Mouse (Mus musculus): ENCODE results near the gene Kansl2. TPM values are rescaled to one million over a fixed set of nuclear protein-coding genes. Genes with fewer than 3 reads are reported as not detected.

Kansl2 gene
- total and polyA plus RNA-seq, 2 experiments from 2014 or later = 58.7 to 73.1 TPM

- TF ChIP-seq EP300 (IDR thresholded peaks at IDR 0.05; ENCODE audit: low read depth) (no peak), CTCF (IDR thresholded peaks at IDR 0.05; ENCODE audit: low read depth) (no peak)
- Histone ChIP-seq H3K4me1 (ENCODE audit: control insufficient read depth, insufficient read depth) (peaks cover 7% of the 10 kb centered on the region), H3K4me2 (ENCODE audit: low read depth, low read length) (no peak overlapping the region), H3K9ac (replicated peaks; ENCODE audit: low read depth, low read length) (no peak overlapping the region), H3K4me3 (ENCODE audit: low read depth, low read length) (no peak overlapping the region), H3K27ac (ENCODE audit: low read depth) (no peak overlapping the region), H3K9me3 (replicated peaks; ENCODE audit: control insufficient read depth, low read length) (no peaks in the 10 kb centered on the region), H3K36me3 (replicated peaks; ENCODE audit: control insufficient read depth, insufficient read depth, low read length) (no peaks in the 10 kb centered on the region), H3K27me3 (ENCODE audit: control insufficient read depth, insufficient read depth, low read length) (no peaks in the 10 kb centered on the region)
- 67% methylated on average over 4 of the region's 4 CpGs for WGBS
- DNase-seq (ENCODE audit: low spot score) (no peak), ATAC-seq (ENCODE audit: insufficient read depth, low read depth) (no peak)
Observed at GRCm38 (mm10) chr15:98573293-98573692, 39.2 kb upstream of the Kansl2 start.

DNA sequence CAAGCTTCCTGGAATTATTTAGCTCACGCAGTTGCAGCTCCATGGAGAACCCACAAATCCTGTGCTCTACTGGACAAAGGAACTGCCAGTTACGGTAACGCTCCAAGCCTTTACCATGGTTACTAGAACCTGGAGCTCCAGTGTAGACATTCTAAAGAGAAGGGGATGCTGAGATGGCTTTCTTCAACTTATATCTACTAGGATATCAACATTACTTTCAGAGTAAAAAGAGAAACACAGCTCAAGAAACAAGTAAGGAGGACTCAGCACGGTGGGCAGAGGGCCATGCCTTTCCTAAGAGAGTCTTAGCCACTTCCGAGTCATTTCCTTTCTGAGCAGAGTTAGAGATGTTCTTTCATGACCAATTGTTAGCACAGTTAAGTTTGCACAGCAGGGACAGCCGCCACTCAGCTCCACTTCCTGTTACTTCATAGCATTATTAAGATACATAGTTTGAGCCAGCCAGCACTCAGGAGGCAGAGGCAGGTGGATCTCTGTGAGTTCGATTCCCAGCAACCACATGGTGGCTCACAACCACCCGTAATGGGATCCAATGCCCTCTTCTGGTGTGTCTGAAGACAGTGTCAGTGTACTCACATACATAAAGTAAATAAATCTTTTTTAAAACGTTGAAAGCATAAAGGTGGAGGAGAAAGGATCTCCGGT lies 36.9 kb upstream of the Kansl2 start, which contains the start of the genes Ccnt1 and 4930415O20Rik:
Ccnt1 (minus strand) TSS at position 51 of the 666 bp plus-strand sequence.
4930415O20Rik (plus strand) TSS at position 132 of the 666 bp plus-strand sequence.
- 68% methylated on average over 10 of the region's 10 CpGs for WGBS
- H3K9ac ChIP-seq (replicated peaks; ENCODE audit: low read depth, low read length) = no peak within 1 kb of the TSS
- TF ChIP-seq CTCF (IDR thresholded peaks at IDR 0.05; ENCODE audit: low read depth) (no peak), EP300 (IDR thresholded peaks at IDR 0.05; ENCODE audit: low read depth) (no peak)
- no peak for DNase-seq (ENCODE audit: low spot score)
- no peak within 1 kb of the TSS for H3K4me3 ChIP-seq (ENCODE audit: low read depth, low read length)
- no peaks in the 10 kb centered on the region for H3K27me3 ChIP-seq (ENCODE audit: control insufficient read depth, insufficient read depth, low read length)
- no peak within 1 kb of the TSS for H3K4me2 ChIP-seq (ENCODE audit: low read depth, low read length)
- no peaks in the 10 kb centered on the region for H3K36me3 ChIP-seq (replicated peaks; ENCODE audit: control insufficient read depth, insufficient read depth, low read length)
- H3K27ac ChIP-seq (ENCODE audit: low read depth) = no peak within 1 kb of the TSS
- no peak for ATAC-seq (ENCODE audit: insufficient read depth, low read depth)
- no peaks in the 10 kb centered on the region for H3K9me3 ChIP-seq (replicated peaks; ENCODE audit: control insufficient read depth, low read length)
- peaks cover 11% of the 10 kb centered on the region for H3K4me1 ChIP-seq (ENCODE audit: control insufficient read depth, insufficient read depth)

DNA sequence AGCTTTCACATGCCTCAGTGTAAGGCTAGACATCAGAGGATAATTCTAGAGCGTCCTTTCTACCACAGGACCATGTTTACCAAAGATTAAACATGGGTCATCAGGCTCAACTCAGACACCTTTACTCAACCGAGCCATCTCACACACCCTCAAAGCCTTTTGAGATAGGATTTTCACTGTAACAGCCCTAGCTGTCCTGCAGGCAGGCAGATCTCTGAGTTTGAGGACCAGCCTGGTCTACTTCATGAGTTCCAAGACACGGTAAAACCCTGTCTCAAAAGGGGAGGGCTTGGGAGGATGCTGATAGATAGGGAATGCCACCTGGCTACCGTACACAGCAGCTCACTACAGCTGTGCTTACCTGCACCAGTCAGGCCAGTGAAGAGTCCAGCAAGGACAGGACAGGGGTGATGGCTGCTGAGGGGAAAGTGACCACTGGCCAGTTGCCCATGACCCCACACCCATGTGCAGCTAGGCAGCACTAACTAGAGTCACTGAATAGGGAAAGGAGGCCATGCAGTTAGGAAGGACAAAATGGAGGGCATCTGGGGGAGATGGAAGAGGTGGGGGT lies 35.8 kb upstream of the Kansl2 start:
- Histone ChIP-seq H3K9me3 (replicated peaks; ENCODE audit: control insufficient read depth, low read length) (no peaks in the 10 kb centered on the region), H3K9ac (replicated peaks; ENCODE audit: low read depth, low read length) (no peak overlapping the region), H3K4me3 (ENCODE audit: low read depth, low read length) (no peak overlapping the region), H3K36me3 (replicated peaks; ENCODE audit: control insufficient read depth, insufficient read depth, low read length) (no peaks in the 10 kb centered on the region), H3K27me3 (ENCODE audit: control insufficient read depth, insufficient read depth, low read length) (no peaks in the 10 kb centered on the region), H3K4me1 (ENCODE audit: control insufficient read depth, insufficient read depth) (peaks cover 22% of the 10 kb centered on the region), H3K27ac (ENCODE audit: low read depth) (no peak overlapping the region), H3K4me2 (ENCODE audit: low read depth, low read length) (no peak overlapping the region)
- no peak for ATAC-seq (ENCODE audit: insufficient read depth, low read depth)
- TF ChIP-seq CTCF (IDR thresholded peaks at IDR 0.05; ENCODE audit: low read depth) (no peak), EP300 (IDR thresholded peaks at IDR 0.05; ENCODE audit: low read depth) (no peak)
- WGBS = 74% methylated on average over 4 of the region's 4 CpGs
- DNase-seq (ENCODE audit: low spot score) = no peak

GRCm38 (mm10) chr15:98569216-98569615 lies 35.2 kb upstream of the Kansl2 start:
- Histone ChIP-seq H3K4me1 (ENCODE audit: control insufficient read depth, insufficient read depth) (peaks cover 22% of the 10 kb centered on the region), H3K27me3 (ENCODE audit: control insufficient read depth, insufficient read depth, low read length) (no peaks in the 10 kb centered on the region), H3K4me3 (ENCODE audit: low read depth, low read length) (peak overlapping the region; percentile 80; the same call in 1 of the 2 replicates), H3K9ac (replicated peaks; ENCODE audit: low read depth, low read length) (0 out of 2 replicates have a peak overlapping the region, but pooled peaks have one; percentile 83), H3K36me3 (replicated peaks; ENCODE audit: control insufficient read depth, insufficient read depth, low read length) (no peaks in the 10 kb centered on the region), H3K9me3 (replicated peaks; ENCODE audit: control insufficient read depth, low read length) (no peaks in the 10 kb centered on the region), H3K27ac (ENCODE audit: low read depth) (peak overlapping the region; percentile 97; the same call in 1 of the 2 replicates), H3K4me2 (ENCODE audit: low read depth, low read length) (peak overlapping the region; percentile 68)
- TF ChIP-seq CTCF (IDR thresholded peaks at IDR 0.05; ENCODE audit: low read depth) = no peak
- ATAC-seq (ENCODE audit: insufficient read depth, low read depth) = no peak
- WGBS = 59% methylated on average over 7 of the region's 7 CpGs
- no peak for DNase-seq (ENCODE audit: low spot score)

DNA sequence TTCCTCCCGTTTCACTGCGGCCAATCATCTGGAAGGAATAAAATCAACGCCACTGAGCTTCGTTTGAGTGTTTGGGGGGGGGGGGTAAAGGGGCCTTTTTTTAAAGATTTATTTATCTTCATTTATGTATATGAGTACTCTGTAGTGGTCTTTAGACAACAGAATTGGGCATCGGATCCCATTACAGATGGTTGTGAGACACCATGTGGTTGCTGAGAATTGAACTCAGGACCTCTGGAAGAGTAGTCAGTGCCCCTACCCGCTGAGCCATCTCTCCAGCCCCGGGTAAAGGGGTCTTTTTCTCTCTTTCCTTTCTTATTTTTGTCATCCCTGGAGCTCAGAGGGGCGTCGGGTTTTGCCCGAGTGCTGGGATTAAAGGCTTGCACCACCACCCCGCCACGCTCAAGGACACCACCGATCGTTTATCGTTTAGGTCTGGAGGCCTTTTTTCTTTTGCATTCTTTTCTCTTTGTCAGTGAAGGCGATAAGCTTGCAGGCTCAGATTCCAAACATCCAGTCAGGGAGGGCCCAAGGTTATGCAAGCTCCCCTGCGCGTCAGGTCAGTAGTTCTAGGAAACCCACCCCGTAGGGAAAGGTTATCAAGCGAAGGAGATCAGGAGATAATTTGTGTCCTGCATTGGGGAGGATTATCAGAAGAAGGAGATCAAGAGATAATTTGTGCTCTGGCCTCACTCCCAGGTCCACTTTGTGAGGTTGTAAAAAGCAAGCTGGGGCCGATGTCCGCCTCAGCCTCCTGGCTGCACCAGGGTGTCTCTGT lies 34.4 kb upstream of the Kansl2 start:
- DNase-seq (ENCODE audit: low spot score) (no peak), ATAC-seq (ENCODE audit: insufficient read depth, low read depth) (no peak)
- H3K4me1 ChIP-seq (ENCODE audit: control insufficient read depth, insufficient read depth) = peaks cover 22% of the 10 kb centered on the region
- no peaks in the 10 kb centered on the region for H3K9me3 ChIP-seq (replicated peaks; ENCODE audit: control insufficient read depth, low read length)
- TF ChIP-seq CTCF (IDR thresholded peaks at IDR 0.05; ENCODE audit: low read depth) (no peak), EP300 (IDR thresholded peaks at IDR 0.05; ENCODE audit: low read depth) (no peak)
- H3K36me3 ChIP-seq (replicated peaks; ENCODE audit: control insufficient read depth, insufficient read depth, low read length) = peaks cover 2% of the 10 kb centered on the region; the same call in 1 of the 2 replicates
- peak overlapping the region; percentile 83 for H3K9ac ChIP-seq (replicated peaks; ENCODE audit: low read depth, low read length)
- H3K27ac ChIP-seq (ENCODE audit: low read depth) = peak overlapping the region; percentile 97
- H3K27me3 ChIP-seq (ENCODE audit: control insufficient read depth, insufficient read depth, low read length) = no peaks in the 10 kb centered on the region
- 6% methylated on average over 22 of the region's 22 CpGs for WGBS
- peak overlapping the region; percentile 68 for H3K4me2 ChIP-seq (ENCODE audit: low read depth, low read length)
- peak overlapping the region; percentile 80 for H3K4me3 ChIP-seq (ENCODE audit: low read depth, low read length)
